Mouse (Mus musculus) limb, embryonic 10.5 days (tissue): ENCODE data around the gene Chrna9. TPM values are rescaled to one million over a fixed set of nuclear protein-coding genes. Genes with fewer than 3 reads are reported as not detected.
"Not testable (repeated sequence)": the region's sequence is repeated elsewhere in the genome, so short reads cannot be mapped to it uniquely, and the experiment has no call there.

Experiments used
- DNase-seq: peaks from one replicate; pipeline ENCODE4 v3.0.0-alpha.2; 2017; ENCODE audit warnings: low spot score
- H3K27ac ChIP-seq: fragments of 300-500 bp; sonication (generic); 2 replicates; pipeline ENCODE4 v1.5.1; 2016; ENCODE audit warnings: mild to moderate bottlenecking
- H3K27me3 ChIP-seq: fragments of 300-500 bp; sonication (generic); 2 replicates; pipeline ENCODE4 v1.6.1; 2016; ENCODE audit warnings: low read depth, mild to moderate bottlenecking; ENCODE audit not compliant: poor library complexity, severe bottlenecking
- H3K36me3 ChIP-seq: fragments of 300-500 bp; sonication (generic); 2 replicates; pipeline ENCODE4 v1.6.1; 2016; ENCODE audit warnings: mild to moderate bottlenecking, moderate library complexity
- H3K4me1 ChIP-seq: fragments of 300-500 bp; sonication (generic); 2 replicates; pipeline ENCODE4 v1.6.1; 2016
- H3K4me3 ChIP-seq: fragments of 300-500 bp; sonication (generic); 2 replicates; pipeline ENCODE4 v1.5.1; 2016; ENCODE audit warnings: mild to moderate bottlenecking, moderate library complexity
- H3K9me3 ChIP-seq: fragments of 300-500 bp; sonication (generic); replicated peaks from 2 replicates; pipeline ENCODE4 v1.6.1; 2016; ENCODE audit warnings: mild to moderate bottlenecking
- WGBS: fragments of 180-500 bp; shearing (Covaris S2); methylation state at CpG from one replicate; pipeline ENCODE4 v1.1.7; 2016; 5-methylcytosine and 5-hydroxymethylcytosine counted together
- polyA plus RNA-seq: library from polyadenylated mRNA; unstranded; fragments of >200 nt; fragmentation: Nextera tagmentation; extraction: Ambion mirVana; gene quantifications from 2 replicates; pipeline ENCODE4 v1.2.1, GENCODE M21; 2016

The Chrna9 gene
- polyA plus RNA-seq, 1 experiment from 2014 or later: 0.23 TPM

GRCm38 (mm10) chr5:65975731-65976130 is 41.0 kb downstream of the Chrna9 start:
- no peak overlapping the region for H3K4me3 ChIP-seq
- H3K9me3 ChIP-seq: no peaks in the 10 kb centered on the region
- H3K4me1 ChIP-seq: no peaks in the 10 kb centered on the region; the same call in 1 of the 2 replicates
- no peaks in the 10 kb centered on the region for H3K27me3 ChIP-seq
- no peaks in the 10 kb centered on the region for H3K36me3 ChIP-seq
- WGBS: 87% methylated on average over 13 of the region's 13 CpGs
- H3K27ac ChIP-seq: no peak overlapping the region
- no peak for DNase-seq

- no peaks in the 10 kb centered on the region for H3K9me3 ChIP-seq
- no peak overlapping the region for H3K27ac ChIP-seq
- no peaks in the 10 kb centered on the region for H3K36me3 ChIP-seq
- H3K27me3 ChIP-seq: no peaks in the 10 kb centered on the region
- 0 out of 2 replicates have a peak, but pooled peaks cover 3% of the 10 kb centered on the region for H3K4me1 ChIP-seq
- 95% methylated on average over 5 of the region's 5 CpGs for whole genome bisulfite sequencing
- no peak overlapping the region for H3K4me3 ChIP-seq
- no peak for DNase-seq
These were observed 51.7 kb downstream of the Chrna9 start for GRCm38 (mm10) chr5:65986426-65986825.

GRCm38 (mm10) chr5:65987004-65987403 is 52.3 kb downstream of the Chrna9 start:
- not testable (repeated sequence) for H3K27ac ChIP-seq, H3K27me3 ChIP-seq
- 75% methylated on average over 3 of the region's 3 CpGs for WGBS

GRCm38 (mm10) chr5:65991191-65991590 is 56.5 kb downstream of the Chrna9 start:
- no peaks in the 10 kb centered on the region for H3K27me3 ChIP-seq
- H3K4me3 ChIP-seq: no peak overlapping the region

More at GRCm38 (mm10) chr5:65987004-65987403, 52.3 kb downstream of the Chrna9 start:
- H3K4me3 ChIP-seq, H3K4me1 ChIP-seq, H3K36me3 ChIP-seq, H3K9me3 ChIP-seq, DNase-seq: not testable (repeated sequence)

GRCm38 (mm10) chr5:65994643-65995042 is 59.9 kb downstream of the Chrna9 start:
- no peak for DNase-seq
- Histone ChIP-seq H3K27ac (no peak overlapping the region), H3K36me3 (no peaks in the 10 kb centered on the region), H3K4me3 (no peak overlapping the region), H3K9me3 (no peaks in the 10 kb centered on the region), H3K4me1 (0 out of 2 replicates have a peak, but pooled peaks cover 3% of the 10 kb centered on the region), H3K27me3 (no peaks in the 10 kb centered on the region)
- WGBS: 79% methylated on average over 6 of the region's 6 CpGs

More at GRCm38 (mm10) chr5:65991191-65991590, 56.5 kb downstream of the Chrna9 start:
- Histone ChIP-seq H3K36me3 (no peaks in the 10 kb centered on the region), H3K4me1 (0 out of 2 replicates have a peak, but pooled peaks cover 6% of the 10 kb centered on the region), H3K9me3 (no peaks in the 10 kb centered on the region), H3K27ac (no peak overlapping the region)
- 83% methylated on average over 2 of the region's 2 CpGs for WGBS
- DNase-seq: no peak

GRCm38 (mm10) chr5:65997813-65998212 is 63.1 kb downstream of the Chrna9 start:
- H3K4me3 ChIP-seq: no peak overlapping the region
- H3K27me3 ChIP-seq: no peaks in the 10 kb centered on the region
- H3K9me3 ChIP-seq: no peaks in the 10 kb centered on the region
- H3K36me3 ChIP-seq: no peaks in the 10 kb centered on the region
- H3K27ac ChIP-seq: no peak overlapping the region
- DNase-seq: no peak
- peaks cover 17% of the 10 kb centered on the region for H3K4me1 ChIP-seq

- Histone ChIP-seq H3K4me1 (peaks cover 17% of the 10 kb centered on the region), H3K36me3 (no peaks in the 10 kb centered on the region), H3K27me3 (no peaks in the 10 kb centered on the region), H3K4me3 (no peak overlapping the region), H3K9me3 (no peaks in the 10 kb centered on the region), H3K27ac (no peak overlapping the region)
- no peak for DNase-seq
- 94% methylated on average over 7 of the region's 7 CpGs for WGBS
These were observed 64.4 kb downstream of the Chrna9 start for GRCm38 (mm10) chr5:65999106-65999505.

- whole genome bisulfite sequencing: 77% methylated on average over 7 of the region's 7 CpGs
- Histone ChIP-seq H3K27ac (no peak overlapping the region), H3K27me3 (no peaks in the 10 kb centered on the region), H3K36me3 (no peaks in the 10 kb centered on the region), H3K9me3 (no peaks in the 10 kb centered on the region), H3K4me1 (peaks cover 18% of the 10 kb centered on the region), H3K4me3 (no peak overlapping the region)
- no peak for DNase-seq
These were observed 65.4 kb downstream of the Chrna9 start for GRCm38 (mm10) chr5:66000074-66000473.

- H3K4me3 ChIP-seq: no peak overlapping the region
- H3K36me3 ChIP-seq: no peaks in the 10 kb centered on the region
- 76% methylated on average over 6 of the region's 6 CpGs for WGBS
- peaks cover 20% of the 10 kb centered on the region for H3K4me1 ChIP-seq
- no peaks in the 10 kb centered on the region for H3K27me3 ChIP-seq
- no peak for DNase-seq
- no peak overlapping the region for H3K27ac ChIP-seq
- no peaks in the 10 kb centered on the region for H3K9me3 ChIP-seq
These were observed 65.9 kb downstream of the Chrna9 start for GRCm38 (mm10) chr5:66000567-66001125.

- DNase-seq: no peak
- no peak overlapping the region for H3K27ac ChIP-seq
- peaks cover 20% of the 10 kb centered on the region for H3K4me1 ChIP-seq
- WGBS: 68% methylated on average over 5 of the region's 5 CpGs
- no peaks in the 10 kb centered on the region for H3K36me3 ChIP-seq
- H3K9me3 ChIP-seq: no peaks in the 10 kb centered on the region
- no peaks in the 10 kb centered on the region for H3K27me3 ChIP-seq
- H3K4me3 ChIP-seq: no peak overlapping the region
These were observed 66.5 kb downstream of the Chrna9 start for GRCm38 (mm10) chr5:66001232-66001631.

- Histone ChIP-seq H3K36me3 (no peaks in the 10 kb centered on the region), H3K27ac (no peak within 1 kb of the TSS), H3K4me1 (peaks cover 20% of the 10 kb centered on the region), H3K4me3 (no peak within 1 kb of the TSS), H3K27me3 (no peaks in the 10 kb centered on the region), H3K9me3 (no peaks in the 10 kb centered on the region)
- no peak for DNase-seq
- 73% methylated on average over 14 of the region's 14 CpGs for WGBS
These were observed 69.6 kb downstream of the Chrna9 start, which contains the start of gene 9130230L23Rik for GRCm38 (mm10) chr5:66004134-66004925. Gene 9130230L23Rik (minus strand): TSS chr5:66004285.

GRCm38 (mm10) chr5:66005041-66005678 is 70.4 kb downstream of the Chrna9 start:
- Histone ChIP-seq H3K9me3 (no peaks in the 10 kb centered on the region), H3K4me1 (peaks cover 17% of the 10 kb centered on the region), H3K27me3 (no peaks in the 10 kb centered on the region), H3K36me3 (no peaks in the 10 kb centered on the region), H3K27ac (no peak overlapping the region), H3K4me3 (no peak overlapping the region)
- WGBS: 53% methylated on average over 16 of the region's 16 CpGs
- no peak for DNase-seq
